In genomic region chr14:17885320-17885719, GRCm38 (mm10) we compare ENCODE assay signal across 28 mouse cellular contexts.
"Had no signal": no experiment of that assay in that cellular context is flagged by ENCODE, and none has a peak within 500 bp of the region (broad histone marks: within the 10 kb centered on the region; RNA-seq: fewer than 3 reads in every experiment).

No protein-coding gene starts in this region.

- H3K36me3 ChIP-seq: embryonic facial prominence, embryonic 10.5 days; embryonic facial prominence, embryonic 12.5 days; embryonic facial prominence, embryonic 13.5 days; embryonic facial prominence, embryonic 15.5 days; forebrain, embryonic 10.5 days; forebrain, embryonic 12.5 days; forebrain, embryonic 15.5 days had no signal

- H3K27ac ChIP-seq: embryonic facial prominence, embryonic 10.5 days; embryonic facial prominence, embryonic 12.5 days; embryonic facial prominence, embryonic 13.5 days; embryonic facial prominence, embryonic 15.5 days; forebrain, embryonic 10.5 days; forebrain, embryonic 12.5 days; forebrain, embryonic 13.5 days; forebrain, embryonic 15.5 days; gastrocnemius, adult 2 months; heart, adult 2 months had no signal

- H3K4me1 ChIP-seq: embryonic facial prominence, embryonic 10.5 days; embryonic facial prominence, embryonic 12.5 days; embryonic facial prominence, embryonic 13.5 days; embryonic facial prominence, embryonic 15.5 days; forebrain, embryonic 10.5 days; forebrain, embryonic 12.5 days; forebrain, embryonic 13.5 days; forebrain, embryonic 15.5 days had no signal

- H3K27me3 ChIP-seq: embryonic facial prominence, embryonic 12.5 days; embryonic facial prominence, embryonic 13.5 days; embryonic facial prominence, embryonic 15.5 days; forebrain, embryonic 12.5 days; forebrain, embryonic 13.5 days; forebrain, embryonic 15.5 days had no signal

- H3K4me3 ChIP-seq: embryonic facial prominence, embryonic 10.5 days; embryonic facial prominence, embryonic 12.5 days; embryonic facial prominence, embryonic 13.5 days; embryonic facial prominence, embryonic 15.5 days; erythroblast, embryonic 14.5 days; forebrain, embryonic 10.5 days; forebrain, embryonic 12.5 days; forebrain, embryonic 13.5 days; forebrain, embryonic 15.5 days; gastrocnemius, adult 2 months; heart, adult 2 months had no signal

- DNase-seq: cerebellum, adult 2 months; cerebellum, adult 8-10 months; cerebellum, adult 9-10 months; cerebellum, adult 9-11 months; cerebellum, postnatal 10 days; cerebellum, postnatal 14 days; cerebellum, postnatal 25 days; cerebellum, postnatal 36 days; embryo, embryonic 11 days; forebrain, postnatal 0 days; gastrocnemius, adult 2 months; gastrocnemius, postnatal 10 days; gastrocnemius, postnatal 14 days; gastrocnemius, postnatal 25 days; gastrocnemius, postnatal 36 days; heart, adult 18-20 months; heart, adult 2 months had no signal

- H3K9ac ChIP-seq: embryonic facial prominence, embryonic 12.5 days; embryonic facial prominence, embryonic 13.5 days; embryonic facial prominence, embryonic 15.5 days; forebrain, embryonic 12.5 days; forebrain, embryonic 13.5 days; forebrain, embryonic 15.5 days; forebrain, postnatal 0 days had no signal

- ATAC-seq: forebrain, embryonic 13.5 days; forebrain, embryonic 14.5 days; forebrain, embryonic 15.5 days; forebrain, embryonic 16.5 days; forebrain, postnatal 0 days had no signal

- H3K4me2 ChIP-seq: embryonic facial prominence, embryonic 12.5 days; embryonic facial prominence, embryonic 13.5 days; embryonic facial prominence, embryonic 15.5 days; forebrain, embryonic 12.5 days; forebrain, embryonic 13.5 days; forebrain, embryonic 15.5 days had no signal

- H3K9me3 ChIP-seq: embryonic facial prominence, embryonic 10.5 days; embryonic facial prominence, embryonic 12.5 days; embryonic facial prominence, embryonic 13.5 days; embryonic facial prominence, embryonic 15.5 days; forebrain, embryonic 10.5 days; forebrain, embryonic 12.5 days; forebrain, embryonic 13.5 days; forebrain, embryonic 15.5 days had no signal
